In the genomic region with DNA sequence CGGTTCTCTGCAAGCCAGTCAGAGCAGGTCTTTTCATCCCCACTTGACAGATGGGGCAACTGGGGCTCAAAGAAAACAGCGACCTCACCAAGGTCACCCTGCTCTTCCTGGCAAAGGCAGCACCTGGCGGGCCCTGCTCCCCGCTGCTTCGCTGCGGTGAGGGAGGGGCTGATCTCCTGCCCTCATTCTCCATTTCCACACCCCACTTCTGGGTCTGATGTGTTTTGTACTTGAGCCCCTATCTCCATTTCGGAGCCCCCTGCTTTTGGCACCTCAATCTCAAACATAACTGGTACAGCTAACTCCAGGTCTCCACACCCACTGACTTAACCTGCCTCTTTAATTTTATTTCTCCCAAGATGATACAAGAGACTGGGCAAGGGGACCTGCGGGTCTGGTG, we compare ENCODE assay signal across 8 mouse cellular contexts. TPM values are rescaled to one million over a fixed set of nuclear protein-coding genes. Genes with fewer than 3 reads are reported as not detected.
DNase-seq lines count a peak whose midpoint lies in the region; ATAC-seq and TF ChIP-seq lines count a peak whose summit lies in the region.
"Had no signal": no experiment of that assay in that cellular context is flagged by ENCODE, and none has a peak within 500 bp of the region (broad histone marks: within the 10 kb centered on the region; RNA-seq: fewer than 3 reads in every experiment).

No protein-coding gene starts in this region.

- H3K4me3 ChIP-seq in left cerebral cortex, adult 2 months = peak overlapping the region; percentile 49
- H3K4me3 ChIP-seq in forebrain, embryonic 13.5 days = peak overlapping the region; percentile 56
- peak overlapping the region; percentile 61 for H3K4me3 ChIP-seq in limb, embryonic 10.5 days
- peak overlapping the region; percentile 64; the same call in 1 of the 2 replicates for H3K4me3 ChIP-seq in olfactory bulb, adult 2 months (ENCODE audit: insufficient read depth, low read depth, low read length)

- peak overlapping the region; percentile 86 for H3K9ac ChIP-seq in forebrain, embryonic 13.5 days

- intact Hi-C loops in left cerebral cortex, adult 2 months (cut with DNase I) = loop anchor here (2.0 kb wide), 1 partner anchor 52 kb away; no protein-coding TSS in a partner anchor
- intact Hi-C loops in left cerebral cortex, postnatal 14 days (cut with DNase I) = loop anchor here (5.0 kb wide), 3 partner anchors 53 to 117 kb away; no protein-coding TSS in a partner anchor

- peak overlapping the region; percentile 95 for H3K4me2 ChIP-seq in forebrain, embryonic 13.5 days

- TF ChIP-seq POLR2A in olfactory bulb, adult 2 months (IDR thresholded peaks at IDR 0.05; ENCODE audit: insufficient read depth, low read depth, low read length) = no peak

- ATAC-seq in forebrain, embryonic 13.5 days = no peak

- H3K9me3 ChIP-seq in forebrain, embryonic 13.5 days (replicated peaks) = no peaks in the 10 kb centered on the region
- no peaks in the 10 kb centered on the region for H3K9me3 ChIP-seq in limb, embryonic 10.5 days (replicated peaks)

- H3K27ac ChIP-seq in left cerebral cortex, adult 2 months = no peak overlapping the region
- peak overlapping the region; percentile 92 for H3K27ac ChIP-seq in forebrain, embryonic 13.5 days
- H3K27ac ChIP-seq in limb, embryonic 10.5 days = peak overlapping the region; percentile 83; the same call in 1 of the 2 replicates
- no peak overlapping the region for H3K27ac ChIP-seq in olfactory bulb, adult 2 months (ENCODE audit: insufficient read depth, low read depth, low read length)

- H3K36me3 ChIP-seq in forebrain, embryonic 13.5 days (ENCODE audit: poor library complexity, severe bottlenecking) = peaks cover 16% of the 10 kb centered on the region
- H3K36me3 ChIP-seq in limb, embryonic 10.5 days = peaks cover 18% of the 10 kb centered on the region

- H3K4me1 ChIP-seq in forebrain, embryonic 13.5 days = peaks cover 90% of the 10 kb centered on the region
- peaks cover 74% of the 10 kb centered on the region for H3K4me1 ChIP-seq in limb, embryonic 10.5 days
- peaks cover 70% of the 10 kb centered on the region for H3K4me1 ChIP-seq in olfactory bulb, adult 2 months (ENCODE audit: control insufficient read depth, insufficient read depth, low read length)

- no peak for DNase-seq in left cerebral cortex, adult 2 months (ENCODE audit: extremely low spot score in 1 of 2, low spot score in 2 of 2)
- no peak for DNase-seq in left cerebral cortex, postnatal 14 days (ENCODE audit: low spot score in 2 of 2)
- no peak for DNase-seq in limb, embryonic 10.5 days (ENCODE audit: low spot score)
- no peak for DNase-seq in right cerebral cortex, postnatal 36 days (ENCODE audit: low spot score in 2 of 2)
- no peak for DNase-seq in right cerebral cortex, adult 18-20 months

- no peaks in the 10 kb centered on the region for H3K27me3 ChIP-seq in forebrain, embryonic 13.5 days
- peaks cover 59% of the 10 kb centered on the region for H3K27me3 ChIP-seq in limb, embryonic 10.5 days (ENCODE audit: low read depth, poor library complexity, severe bottlenecking)

- WGBS in forebrain, embryonic 13.5 days = 11% methylated on average over 8 of the region's 8 CpGs
- 11% methylated on average over 8 of the region's 8 CpGs for WGBS in limb, embryonic 10.5 days
- 30% methylated on average over 8 of the region's 8 CpGs for WGBS in olfactory bulb, adult 2 months

- no peak for TF ChIP-seq CTCF in left cerebral cortex, adult 2 months (IDR thresholded peaks at IDR 0.05)
- TF ChIP-seq CTCF in olfactory bulb, adult 2 months (IDR thresholded peaks at IDR 0.05; ENCODE audit: insufficient read depth, low read depth, low read length) = no peak

RNA-seq across cellular contexts. Expression of gene Chpf2, which starts 12.6 kb away (rescaled TPM):
- total RNA-seq in left cerebral cortex, adult 2 months (2021) = 10 to 100 TPM; 72.6 to 78.4 TPM
- total RNA-seq in left cerebral cortex, postnatal 14 days (2021) = 10 to 100 TPM; 65.1 to 73.8 TPM
- 15.0 and 17.2 TPM in 2 replicates for polyA plus RNA-seq in forebrain, embryonic 13.5 days (2015; fragmentation: Nextera tagmentation; extraction: Ambion mirVana)
- polyA plus RNA-seq in limb, embryonic 10.5 days (2016; fragmentation: Nextera tagmentation; extraction: Ambion mirVana) = 15.1 and 19.0 TPM in 2 replicates
- not detected in 2 replicates for polyA plus RNA-seq in olfactory bulb, adult 2 months (2012; ENCODE audit: insufficient read depth, insufficient read length, low replicate concordance, missing spikeins)

RNA-seq across cellular contexts. Expression of gene Abcf2, which starts 21.9 kb away (rescaled TPM):
- total RNA-seq in left cerebral cortex, adult 2 months (2021) = 10 to 100 TPM; 82.4 to 89.0 TPM
- total RNA-seq in left cerebral cortex, postnatal 14 days (2021) = 10 to 100 TPM; 62.0 to 64.8 TPM
- polyA plus RNA-seq in forebrain, embryonic 13.5 days (2015; fragmentation: Nextera tagmentation; extraction: Ambion mirVana) = 117 and 124 TPM in 2 replicates
- 177 and 197 TPM in 2 replicates for polyA plus RNA-seq in limb, embryonic 10.5 days (2016; fragmentation: Nextera tagmentation; extraction: Ambion mirVana)
- polyA plus RNA-seq in olfactory bulb, adult 2 months (2012; ENCODE audit: insufficient read depth, insufficient read length, low replicate concordance, missing spikeins) = not detected in 2 replicates

RNA-seq across cellular contexts. Expression of gene Smarcd3, which starts 25.1 kb away (rescaled TPM):
- total RNA-seq in left cerebral cortex, adult 2 months (2021) = 10 to 100 TPM; 90.4 to 97.4 TPM
- 100 to 1,000 TPM; 102 to 110 TPM for total RNA-seq in left cerebral cortex, postnatal 14 days (2021)
- 111 and 114 TPM in 2 replicates for polyA plus RNA-seq in forebrain, embryonic 13.5 days (2015; fragmentation: Nextera tagmentation; extraction: Ambion mirVana)
- polyA plus RNA-seq in limb, embryonic 10.5 days (2016; fragmentation: Nextera tagmentation; extraction: Ambion mirVana) = 21.5 and 34.3 TPM in 2 replicates
- not detected in 2 replicates for polyA plus RNA-seq in olfactory bulb, adult 2 months (2012; ENCODE audit: insufficient read depth, insufficient read length, low replicate concordance, missing spikeins)

RNA-seq across cellular contexts. Expression of gene 4931409K22Rik, which starts 42.5 kb away (rescaled TPM):
- total RNA-seq in left cerebral cortex, adult 2 months (2021) = under 1 TPM in 1 of 2 experiments, not detected in 1; 0.14 TPM
- under 1 TPM in 1 of 2 experiments, not detected in 1; 0.13 TPM for total RNA-seq in left cerebral cortex, postnatal 14 days (2021)
- polyA plus RNA-seq in forebrain, embryonic 13.5 days (2015; fragmentation: Nextera tagmentation; extraction: Ambion mirVana) = 0.62 TPM in 2 replicates
- polyA plus RNA-seq in limb, embryonic 10.5 days (2016; fragmentation: Nextera tagmentation; extraction: Ambion mirVana) = 0.05 TPM in 1 of 2 replicates, not detected in the other
- polyA plus RNA-seq in olfactory bulb, adult 2 months (2012; ENCODE audit: insufficient read depth, insufficient read length, low replicate concordance, missing spikeins) = not detected in 2 replicates
- total RNA-seq: common myeloid progenitor, adult 5-6 weeks had no signal

RNA-seq across cellular contexts. Expression of gene Asb10, which starts 58.4 kb away (rescaled TPM):
- not detected for total RNA-seq in left cerebral cortex, adult 2 months (2021)
- total RNA-seq in left cerebral cortex, postnatal 14 days (2021) = under 1 TPM; 0.15 to 0.30 TPM
- polyA plus RNA-seq in forebrain, embryonic 13.5 days (2015; fragmentation: Nextera tagmentation; extraction: Ambion mirVana) = 0.06 and 0.15 TPM in 2 replicates
- polyA plus RNA-seq in limb, embryonic 10.5 days (2016; fragmentation: Nextera tagmentation; extraction: Ambion mirVana) = 0.13 and 0.15 TPM in 2 replicates
- polyA plus RNA-seq in olfactory bulb, adult 2 months (2012; ENCODE audit: insufficient read depth, insufficient read length, low replicate concordance, missing spikeins) = not detected in 2 replicates

Comparison
In these comparisons a context has a peak if more than half of its experiments do, and no peak if none do; other contexts are left out.
1. H3K27ac ChIP-seq: peak in forebrain, embryonic 13.5 days (single experiment) and limb, embryonic 10.5 days (single experiment); none in left cerebral cortex, adult 2 months (single experiment) and olfactory bulb, adult 2 months (single experiment).
2. RNA of gene Chpf2, which starts 12.6 kb away (polyA plus RNA-seq): 15.1 to 19.0 TPM in limb, embryonic 10.5 days and 15.0 to 17.2 TPM in forebrain, embryonic 13.5 days; not detected in olfactory bulb, adult 2 months; every median in the first group is over 10 times any median in the second.
3. Peak in every context shown above with its lines, with median percentiles within 50 percentile points of each other: H3K4me3 ChIP-seq.